Mouse (Mus musculus): ENCODE data around the gene Smok3b.

GRCm38 (mm10) chr5:138080456-138080855, 59.2 kb downstream of the Smok3b start:
- TF ChIP-seq CTCF (IDR thresholded peaks at IDR 0.05; ENCODE audit: low read depth) = no peak
- TF ChIP-seq EP300 (IDR thresholded peaks at IDR 0.05; ENCODE audit: low read depth) = no peak
